Mouse (Mus musculus) stomach, embryonic 14.5 days (tissue): ENCODE results near the gene Axl. TPM values are rescaled to one million over a fixed set of nuclear protein-coding genes. Genes with fewer than 3 reads are reported as not detected.

Experiments used
- ATAC-seq: fragments of 200-750 bp; cut with Nextera tagmentation; 2 replicates; pipeline ENCODE4 v1.8.0; 2017; ENCODE audit warnings: low read depth, moderate TSS enrichment; ENCODE audit not compliant: insufficient number of reproducible peaks, insufficient read depth, low FRiP score
- H3K27ac ChIP-seq: fragments of 300-500 bp; sonication (generic); 2 replicates; pipeline ENCODE4 v1.5.1; 2014; ENCODE audit warnings: mild to moderate bottlenecking, low read length, moderate library complexity, mixed read lengths
- H3K27me3 ChIP-seq: fragments of 300-500 bp; sonication (generic); 2 replicates; pipeline ENCODE4 v1.6.1; 2014; ENCODE audit warnings: low read length, control low read depth, mixed read lengths; ENCODE audit not compliant: control insufficient read depth, insufficient read depth
- H3K36me3 ChIP-seq: fragments of 300-500 bp; sonication (generic); 2 replicates; pipeline ENCODE4 v1.6.1; 2014; ENCODE audit warnings: mild to moderate bottlenecking, control low read depth, low read length, moderate library complexity, mixed read lengths; ENCODE audit not compliant: control insufficient read depth, insufficient read depth
- H3K4me1 ChIP-seq: fragments of 300-500 bp; sonication (generic); 2 replicates; pipeline ENCODE4 v1.6.1; 2014; ENCODE audit warnings: low read length, control low read depth, mixed read lengths; ENCODE audit not compliant: control insufficient read depth, insufficient read depth
- H3K4me2 ChIP-seq: fragments of 300-500 bp; sonication (generic); replicated peaks from 2 replicates; pipeline ENCODE4 v1.6.1; 2014; ENCODE audit warnings: low read depth, low read length, control low read depth
- H3K4me3 ChIP-seq: fragments of 300-500 bp; sonication (generic); 2 replicates; pipeline ENCODE4 v1.5.1; 2014; ENCODE audit warnings: low read depth, low read length, control low read depth
- H3K9ac ChIP-seq: fragments of 300-500 bp; sonication (generic); replicated peaks from 2 replicates; pipeline ENCODE4 v1.6.1; 2014; ENCODE audit warnings: low read depth, mild to moderate bottlenecking, control low read depth, low read length, moderate library complexity, mixed read lengths
- H3K9me3 ChIP-seq: fragments of 300-500 bp; sonication (generic); 2 replicates; pipeline ENCODE4 v1.6.1; 2016; ENCODE audit warnings: low read depth, low read length, control low read depth; ENCODE audit not compliant: control insufficient read depth
- WGBS: fragments of 180-500 bp; shearing (Covaris S2); extraction: QIAGEN DNeasy Blood & Tissue Kit; methylation state at CpG from one replicate; pipeline ENCODE4 v1.1.7; 2014; 5-methylcytosine and 5-hydroxymethylcytosine counted together
- polyA plus RNA-seq: library from polyadenylated mRNA; unstranded; fragments of >200 nt; fragmentation: Nextera tagmentation; extraction: Ambion mirVana; gene quantifications from 2 replicates; pipeline ENCODE4 v1.2.1, GENCODE M21; 2014

Axl gene
- polyA plus RNA-seq, 1 experiment from 2014 or later = 66.4 TPM

- no peak for ATAC-seq
Measured at GRCm38 (mm10) chr7:25789129-25789440, 580 bp upstream of the Axl start.

GRCm38 (mm10) chr7:25787456-25788219, 867 bp downstream of the Axl start:
- peak overlapping the region; percentile 48; the same call in 1 of the 2 replicates for H3K9ac ChIP-seq
- H3K4me3 ChIP-seq = peak overlapping the region; percentile 65
- no peaks in the 10 kb centered on the region for H3K9me3 ChIP-seq
- peaks cover 3% of the 10 kb centered on the region; the same call in 1 of the 2 replicates for H3K36me3 ChIP-seq
- H3K27ac ChIP-seq = peak overlapping the region; percentile 84
- WGBS = 18% methylated on average over 9 of the region's 9 CpGs
- peak overlapping the region; percentile 69 for H3K4me2 ChIP-seq
- H3K27me3 ChIP-seq = no peaks in the 10 kb centered on the region
- peak; percentile 1; the same call in 1 of the 2 replicates for ATAC-seq
- H3K4me1 ChIP-seq = peaks cover 14% of the 10 kb centered on the region

More at GRCm38 (mm10) chr7:25789129-25789440, 580 bp upstream of the Axl start:
- WGBS = 17% methylated on average over 3 of the region's 3 CpGs
- Histone ChIP-seq H3K4me1 (peaks cover 10% of the 10 kb centered on the region), H3K9ac (peak overlapping the region; percentile 48; the same call in 1 of the 2 replicates), H3K4me2 (peak overlapping the region; percentile 69), H3K4me3 (peak overlapping the region; percentile 65), H3K27me3 (no peaks in the 10 kb centered on the region), H3K9me3 (no peaks in the 10 kb centered on the region), H3K36me3 (peaks cover 2% of the 10 kb centered on the region; the same call in 1 of the 2 replicates), H3K27ac (peak overlapping the region; percentile 84)

GRCm38 (mm10) chr7:25786974-25787373, 1.5 kb downstream of the Axl start:
- H3K9ac ChIP-seq = no peak overlapping the region
- H3K4me1 ChIP-seq = peaks cover 19% of the 10 kb centered on the region
- H3K27me3 ChIP-seq = no peaks in the 10 kb centered on the region
- peak overlapping the region; percentile 69 for H3K4me2 ChIP-seq
- H3K4me3 ChIP-seq = peak overlapping the region; percentile 65
- no peak overlapping the region for H3K27ac ChIP-seq
- ATAC-seq = no peak
- H3K9me3 ChIP-seq = no peaks in the 10 kb centered on the region
- H3K36me3 ChIP-seq = peaks cover 3% of the 10 kb centered on the region; the same call in 1 of the 2 replicates
- 70% methylated on average over 4 of the region's 4 CpGs for WGBS

GRCm38 (mm10) chr7:25785752-25786151, 2.8 kb downstream of the Axl start:
- ATAC-seq = no peak
- 65% methylated on average over 4 of the region's 4 CpGs for WGBS
- Histone ChIP-seq H3K27ac (no peak overlapping the region), H3K9ac (no peak overlapping the region), H3K36me3 (peaks cover 9% of the 10 kb centered on the region; the same call in 1 of the 2 replicates), H3K4me1 (peaks cover 28% of the 10 kb centered on the region), H3K9me3 (no peaks in the 10 kb centered on the region), H3K4me3 (no peak overlapping the region), H3K4me2 (no peak overlapping the region), H3K27me3 (no peaks in the 10 kb centered on the region)

- ATAC-seq = no peak
- no peak overlapping the region for H3K4me2 ChIP-seq
- H3K4me3 ChIP-seq = no peak overlapping the region
- WGBS = 42% methylated on average over 1 of the region's 1 CpGs
- peaks cover 9% of the 10 kb centered on the region; the same call in 1 of the 2 replicates for H3K36me3 ChIP-seq
- H3K9ac ChIP-seq = no peak overlapping the region
- no peak overlapping the region for H3K27ac ChIP-seq
- peaks cover 28% of the 10 kb centered on the region for H3K4me1 ChIP-seq
- no peaks in the 10 kb centered on the region for H3K9me3 ChIP-seq
- H3K27me3 ChIP-seq = no peaks in the 10 kb centered on the region
Measured at GRCm38 (mm10) chr7:25784808-25785207, 3.7 kb downstream of the Axl start.

GRCm38 (mm10) chr7:25783746-25784145, 4.8 kb downstream of the Axl start:
- Histone ChIP-seq H3K36me3 (peaks cover 9% of the 10 kb centered on the region; the same call in 1 of the 2 replicates), H3K4me2 (no peak overlapping the region), H3K9me3 (no peaks in the 10 kb centered on the region), H3K4me3 (no peak overlapping the region), H3K27ac (no peak overlapping the region), H3K27me3 (no peaks in the 10 kb centered on the region), H3K4me1 (peaks cover 25% of the 10 kb centered on the region), H3K9ac (no peak overlapping the region)
- 51% methylated on average over 8 of the region's 8 CpGs for WGBS
- ATAC-seq = no peak

GRCm38 (mm10) chr7:25782744-25783143, 5.8 kb downstream of the Axl start:
- no peaks in the 10 kb centered on the region for H3K9me3 ChIP-seq
- H3K27ac ChIP-seq = peak overlapping the region; percentile 89; the same call in 1 of the 2 replicates
- peaks cover 17% of the 10 kb centered on the region for H3K36me3 ChIP-seq
- peaks cover 25% of the 10 kb centered on the region for H3K4me1 ChIP-seq
- no peak overlapping the region for H3K4me3 ChIP-seq
- no peak overlapping the region; the same call in 1 of the 2 replicates for H3K9ac ChIP-seq
- no peak for ATAC-seq
- no peaks in the 10 kb centered on the region for H3K27me3 ChIP-seq
- no peak overlapping the region for H3K4me2 ChIP-seq
- 65% methylated on average over 6 of the region's 6 CpGs for WGBS

GRCm38 (mm10) chr7:25781937-25782610, 6.4 kb downstream of the Axl start:
- Histone ChIP-seq H3K4me1 (peaks cover 19% of the 10 kb centered on the region), H3K27me3 (no peaks in the 10 kb centered on the region), H3K9me3 (no peaks in the 10 kb centered on the region), H3K36me3 (peaks cover 18% of the 10 kb centered on the region), H3K27ac (peak overlapping the region; percentile 89), H3K9ac (peak overlapping the region; percentile 52; the same call in 1 of the 2 replicates), H3K4me3 (peak overlapping the region; percentile 18), H3K4me2 (peak overlapping the region; percentile 71)
- peak; percentile 81 for ATAC-seq
- WGBS = 17% methylated on average over 11 of the region's 11 CpGs
